33 mouse cellular contexts compared by ENCODE assay signal in the genomic region with DNA sequence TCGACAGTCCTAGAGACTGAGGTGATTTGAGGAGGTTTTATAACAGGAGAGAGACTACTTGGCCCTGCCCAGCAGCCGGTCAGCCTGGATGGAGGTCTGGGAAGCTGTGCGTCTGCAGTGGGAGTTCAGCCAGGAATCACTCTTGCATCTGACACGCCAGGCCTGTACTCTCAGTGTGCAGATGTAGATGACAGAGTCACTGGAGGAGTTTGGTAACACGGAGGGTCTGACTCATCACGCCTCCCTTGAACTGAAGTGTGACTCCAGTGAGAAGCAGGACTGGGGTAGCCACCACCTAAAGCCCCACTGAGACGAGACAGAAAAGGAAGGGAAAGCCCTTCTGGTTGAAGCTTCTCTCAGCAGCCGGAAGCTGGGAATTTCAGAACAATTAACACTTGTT. TPM values are rescaled to one million over a fixed set of nuclear protein-coding genes. Genes with fewer than 3 reads are reported as not detected.
DNase-seq lines count a peak whose midpoint lies in the region; ATAC-seq and TF ChIP-seq lines count a peak whose summit lies in the region.
"Had no signal": no experiment of that assay in that cellular context is flagged by ENCODE, and none has a peak within 500 bp of the region (broad histone marks: within the 10 kb centered on the region; RNA-seq: fewer than 3 reads in every experiment).

No protein-coding gene starts in this region.

- TF ChIP-seq RAD21 in CH12.LX (IDR thresholded peaks at IDR 0.05; ENCODE audit: low read depth, low read length): no peak

- peak; percentile 20; the same call in 1 of the 2 replicates for TF ChIP-seq EP300 in CH12.LX (IDR thresholded peaks at IDR 0.05; ENCODE audit: low read length)

- dilution Hi-C loops in CH12.LX (cut with MboI; ENCODE audit: extremely low pct_ligation_motif_present, extremely low pct_unique_long_range_greater_than_20kb, low sequenced_read_pairs): no loop called here

- no peak overlapping the region for H3K9ac ChIP-seq in CH12.LX (ENCODE audit: insufficient read depth, low read depth)
- H3K9ac ChIP-seq: embryonic facial prominence, embryonic 13.5 days; forebrain, embryonic 12.5 days; forebrain, embryonic 15.5 days; heart, embryonic 12.5 days; heart, embryonic 15.5 days; hindbrain, embryonic 13.5 days; intestine, embryonic 15.5 days had no signal

- peak; percentile 5 for DNase-seq in adrenal gland, adult 2 months
- no peak for DNase-seq in adrenal gland, adult (ENCODE audit: inconsistent age in 2 of 2, low spot score in 1 of 2)
- peak; percentile 47 for DNase-seq in 3134 (ENCODE audit: extremely low read depth, insufficient read length, low spot score)
- peak; percentile 39 for DNase-seq in CH12.LX (ENCODE audit: extremely low read depth)
- DNase-seq in skeletal muscle tissue, adult 2 months (ENCODE audit: low read depth, low spot score): peak; percentile 1
- DNase-seq in lung, postnatal 14 days: no peak
- no peak for DNase-seq in lung, postnatal 4 days
- DNase-seq: adrenal gland, postnatal 10 days; adrenal gland, postnatal 36 days; cerebellum, adult 11 months; cerebellum, adult 2 months; cerebellum, adult 9-11 months; cerebellum, postnatal 25 days; gastrocnemius, adult 2 months; gastrocnemius, postnatal 14 days; heart, adult 18-20 months; heart, postnatal 10 days; heart, postnatal 36 days had no signal

- in situ Hi-C loops in CH12.LX (cut with MboI; ENCODE audit: low pct_ligation_motif_present, low pct_unique_long_range_greater_than_20kb, low sequenced_read_pairs): no loop called here

- H3K36me3 ChIP-seq in CH12.LX (replicated peaks in 1 of 2; ENCODE audit: control insufficient read depth in 1 of 2, insufficient read depth in 1 of 2, low read length in 1 of 2): no peaks in the 10 kb centered on the region
- H3K36me3 ChIP-seq: embryonic facial prominence, embryonic 10.5 days; embryonic facial prominence, embryonic 13.5 days; forebrain, embryonic 12.5 days; forebrain, embryonic 15.5 days; G1E; heart, embryonic 12.5 days; heart, embryonic 15.5 days; hindbrain, embryonic 10.5 days; hindbrain, embryonic 13.5 days; intestine, embryonic 15.5 days had no signal

- TF ChIP-seq POLR2A in CH12.LX (IDR thresholded peaks at IDR 0.05; ENCODE audit: low read depth, low read length): no peak

- H3K4me3 ChIP-seq in CH12.LX (replicated peaks in 1 of 3; ENCODE audit: low read depth in 2 of 3, low read length in 2 of 3, poor library complexity in 1 of 3): no peak overlapping the region
- H3K4me3 ChIP-seq: embryonic facial prominence, embryonic 10.5 days; embryonic facial prominence, embryonic 13.5 days; erythroblast, embryonic 14.5 days; forebrain, embryonic 12.5 days; forebrain, embryonic 15.5 days; gastrocnemius, adult 2 months; heart, embryonic 12.5 days; heart, embryonic 15.5 days; hindbrain, embryonic 10.5 days; hindbrain, embryonic 13.5 days; intestine, embryonic 15.5 days had no signal

- no peak overlapping the region for H3K27ac ChIP-seq in CH12.LX (ENCODE audit: insufficient read depth, low read depth)
- H3K27ac ChIP-seq: embryonic facial prominence, embryonic 10.5 days; embryonic facial prominence, embryonic 13.5 days; forebrain, embryonic 12.5 days; forebrain, embryonic 15.5 days; gastrocnemius, adult 2 months; heart, embryonic 15.5 days; hindbrain, embryonic 10.5 days; hindbrain, embryonic 13.5 days; intestine, embryonic 15.5 days had no signal

- H3K9me3 ChIP-seq in CH12.LX (replicated peaks; ENCODE audit: low read length): no peaks in the 10 kb centered on the region
- H3K9me3 ChIP-seq: embryonic facial prominence, embryonic 10.5 days; embryonic facial prominence, embryonic 13.5 days; forebrain, embryonic 12.5 days; forebrain, embryonic 15.5 days; heart, embryonic 12.5 days; heart, embryonic 15.5 days; hindbrain, embryonic 10.5 days; hindbrain, embryonic 13.5 days; intestine, embryonic 15.5 days had no signal

- no peak for ATAC-seq in megakaryocyte-erythroid progenitor cell, adult 5-6 weeks (replicated peaks; ENCODE audit: low FRiP score, low TSS enrichment, poor library complexity, severe bottlenecking)
- ATAC-seq: forebrain, embryonic 15.5 days; hindbrain, embryonic 16.5 days; intestine, embryonic 15.5 days had no signal

- H3K27me3 ChIP-seq in CH12.LX (replicated peaks): no peaks in the 10 kb centered on the region
- H3K27me3 ChIP-seq: embryonic facial prominence, embryonic 13.5 days; forebrain, embryonic 12.5 days; forebrain, embryonic 15.5 days; heart, embryonic 12.5 days; heart, embryonic 15.5 days; hindbrain, embryonic 13.5 days; intestine, embryonic 15.5 days had no signal

- peaks cover 4 to 24% of the 10 kb centered on the region in 2 experiments for H3K4me1 ChIP-seq in CH12.LX (ENCODE audit: control insufficient read depth in 1 of 2, insufficient read depth in 2 of 2)
- H3K4me1 ChIP-seq: embryonic facial prominence, embryonic 10.5 days; embryonic facial prominence, embryonic 13.5 days; forebrain, embryonic 15.5 days; heart, embryonic 12.5 days; heart, embryonic 15.5 days; intestine, embryonic 15.5 days had no signal

- no peak overlapping the region for H3K4me2 ChIP-seq in CH12.LX (ENCODE audit: insufficient read depth, low read depth, poor library complexity, severe bottlenecking)
- H3K4me2 ChIP-seq: embryonic facial prominence, embryonic 13.5 days; forebrain, embryonic 12.5 days; forebrain, embryonic 15.5 days; heart, embryonic 12.5 days; heart, embryonic 15.5 days; hindbrain, embryonic 13.5 days; intestine, embryonic 15.5 days had no signal

- H3K79me2 ChIP-seq in CH12.LX (replicated peaks; ENCODE audit: control insufficient read depth, extremely low read depth, insufficient read depth, poor library complexity, severe bottlenecking): no peaks in the 10 kb centered on the region

- TF ChIP-seq CTCF in CH12.LX (conservative IDR thresholded peaks at IDR 0.05 in 1 of 2, IDR thresholded peaks at IDR 0.05 in 1 of 2; ENCODE audit: low read depth in 2 of 2, low read length in 2 of 2): no peak

TF ChIP-seq in CH12.LX, 34 proteins besides CTCF, POLR2A, EP300 and RAD21:
- TF ChIP-seq BHLHE40 (IDR thresholded peaks at IDR 0.05; ENCODE audit: low read depth, low read length) (peak; percentile 31; the same call in 1 of the 2 replicates), MXI1 (IDR thresholded peaks at IDR 0.05; ENCODE audit: low read depth, low read length) (no peak), ETS1 (conservative IDR thresholded peaks at IDR 0.05; ENCODE audit: low read depth, low read length) (peak; percentile 44)

RNA-seq across cellular contexts. Expression of a gene that starts 55.9 kb away (rescaled TPM):
- not detected for total RNA-seq in adrenal gland, adult 2 months (2021)
- 0.04 and 0.13 TPM in 2 replicates for polyA plus RNA-seq in adrenal gland, adult 2 months (2012; rRNA removed)
- total RNA-seq in CH12.LX (2012; rRNA removed) (not detected in 2 replicates), CH12.LX (2014; rRNA removed) (not detected in 2 replicates)
- polyA plus RNA-seq in CH12.LX (2012; ENCODE audit: insufficient read length, low read depth): not detected in 2 replicates
- not detected in 2 replicates for total RNA-seq in megakaryocyte-erythroid progenitor cell, adult 5-6 weeks (2014; fragmentation: Nextera tagmentation)
- not detected in 2 replicates for total RNA-seq in megakaryocyte-erythroid progenitor cell, adult 5-6 weeks (2017)
- total RNA-seq: adrenal gland, postnatal 36 days; common myeloid progenitor, adult 5-6 weeks; gastrocnemius, adult 2 months; gastrocnemius, postnatal 14 days; gastrocnemius, postnatal 4 days; heart, adult 18-20 months; heart, postnatal 10 days; heart, postnatal 36 days had no signal
- polyA plus RNA-seq: erythroblast, embryonic 14.5 days; G1E; heart, embryonic 12.5 days; heart, embryonic 15.5 days; intestine, embryonic 15.5 days had no signal

Comparison
In these comparisons a context has a peak if more than half of its experiments do, and no peak if none do; other contexts are left out.
1. DNase-seq: peak in adrenal gland, adult 2 months (single experiment), 3134 (single experiment), CH12.LX (single experiment) and skeletal muscle tissue, adult 2 months (single experiment); none in adrenal gland, adult (0 of 2), lung, postnatal 14 days (single experiment) and lung, postnatal 4 days (0 of 2).